Mouse (Mus musculus) erythroblast, embryonic 14.5 days (primary cell): ENCODE data around the gene Olfr1192-ps1. TPM values are rescaled to one million over a fixed set of nuclear protein-coding genes. Genes with fewer than 3 reads are reported as not detected.
"Not testable (repeated sequence)": the region's sequence is repeated elsewhere in the genome, so short reads cannot be mapped to it uniquely, and the experiment has no call there.

Experiments used
- H3K27me3 ChIP-seq: 2 replicates; pipeline ENCODE4 v1.6.1; 2012; ENCODE audit warnings: inconsistent platforms; ENCODE audit not compliant: control insufficient read depth
- H3K36me3 ChIP-seq: 2 replicates; pipeline ENCODE4 v1.6.1; 2012; ENCODE audit warnings: mild to moderate bottlenecking, inconsistent platforms; ENCODE audit not compliant: control insufficient read depth
- H3K4me1 ChIP-seq: 2 replicates; pipeline ENCODE4 v1.6.1; 2012; ENCODE audit warnings: inconsistent platforms; ENCODE audit not compliant: control insufficient read depth
- H3K4me3 ChIP-seq: replicated peaks from 2 replicates; pipeline ENCODE3; 2012; ENCODE audit warnings: moderate library complexity, mild to moderate bottlenecking, inconsistent platforms
- H3K9me3 ChIP-seq: 2 replicates; pipeline ENCODE4 v1.6.1; 2012; ENCODE audit warnings: low read length, inconsistent platforms, mixed read lengths; ENCODE audit not compliant: control insufficient read depth
- GATA1 ChIP-seq: IDR thresholded peaks from 2 replicates; pipeline ENCODE4 v1.6.1; 2012; ENCODE audit warnings: low read length, inconsistent platforms, mixed read lengths
- TAL1 ChIP-seq: IDR thresholded peaks from 3 replicates; pipeline ENCODE4 v1.6.1; 2012; ENCODE audit warnings: low read length, inconsistent platforms, mixed read lengths
- polyA plus RNA-seq: library from polyadenylated mRNA; stranded (reverse); fragments of >175 nt; gene quantifications from 2 replicates; pipeline ENCODE4 v1.2.3, GENCODE M21; 2012

The Olfr1192-ps1 gene
- polyA plus RNA-seq: not detected in 2 replicates

GRCm38 (mm10) chr2:88648209-88648608 is at the start of gene Olfr1192-ps1:
TSS of gene Olfr1192-ps1 (plus strand) at chr2:88648509.
- Histone ChIP-seq H3K4me3 (no peak within 1 kb of the TSS), H3K27me3 (no peaks in the 10 kb centered on the region), H3K4me1 (no peaks in the 10 kb centered on the region), H3K36me3 (no peaks in the 10 kb centered on the region), H3K9me3 (peaks cover under 1% of the 10 kb centered on the region; the same call in 1 of the 2 replicates)
- no peak for TF ChIP-seq TAL1
- no peak for TF ChIP-seq GATA1

DNA sequence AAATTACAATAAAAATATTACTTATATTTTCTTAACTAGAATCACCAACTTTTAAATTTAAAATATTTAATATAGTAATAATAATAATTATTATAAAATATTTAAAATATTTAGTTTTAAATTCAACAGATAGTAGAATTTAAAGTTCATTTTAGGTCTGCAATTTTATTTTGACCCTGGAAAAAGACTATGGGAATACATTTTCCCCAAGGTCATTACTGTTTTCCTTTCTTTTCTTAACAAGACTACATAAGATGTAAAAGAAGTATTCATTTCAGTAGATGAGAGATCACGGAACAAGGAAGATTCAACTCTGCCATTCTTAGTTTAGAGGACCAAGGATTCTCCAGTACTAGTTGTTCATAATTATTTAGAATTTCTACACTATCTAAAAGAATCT is 8.1 kb upstream of the Olfr1192-ps1 start, which contains the start of gene Olfr1191-ps1:
Gene Olfr1191-ps1, plus strand, starts transcription at position 301 of the 400 bp plus-strand sequence.
- not testable (repeated sequence) for H3K36me3 ChIP-seq, H3K27me3 ChIP-seq, H3K4me1 ChIP-seq, H3K4me3 ChIP-seq, H3K9me3 ChIP-seq

- not testable (repeated sequence) for H3K36me3 ChIP-seq, H3K4me3 ChIP-seq, H3K4me1 ChIP-seq, H3K27me3 ChIP-seq, H3K9me3 ChIP-seq
These were observed 27.0 kb downstream of the Olfr1192-ps1 start, which contains the start of gene Olfr1193 for GRCm38 (mm10) chr2:88675328-88675727. TSS of gene Olfr1193 (plus strand) at chr2:88675628.

DNA sequence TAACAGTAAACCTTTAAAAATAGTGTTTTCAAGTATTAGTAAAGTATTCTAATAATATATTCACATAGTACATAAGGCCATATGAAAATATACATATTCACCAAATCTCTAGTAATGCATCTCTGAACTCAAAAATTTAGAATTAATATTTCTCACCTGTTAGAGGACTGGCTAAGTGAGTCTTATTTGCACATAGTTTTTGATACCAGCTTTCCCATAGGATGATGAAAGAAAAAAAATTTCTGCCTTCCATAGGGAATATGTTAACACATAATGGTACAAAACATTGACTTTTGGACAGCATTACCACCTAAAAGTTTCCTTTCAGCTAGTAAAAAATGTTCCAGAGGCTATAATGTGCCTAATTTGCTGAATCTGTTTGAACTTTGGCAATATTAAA is 40.8 kb downstream of the Olfr1192-ps1 start, which contains the start of gene Olfr1195:
Gene Olfr1195, minus strand, starts transcription at position 101 of the 400 bp plus-strand sequence.
- H3K4me1 ChIP-seq: no peaks in the 10 kb centered on the region
- no peak within 1 kb of the TSS for H3K4me3 ChIP-seq
- no peaks in the 10 kb centered on the region for H3K36me3 ChIP-seq
- no peaks in the 10 kb centered on the region; the same call in 1 of the 2 replicates for H3K9me3 ChIP-seq
- no peaks in the 10 kb centered on the region for H3K27me3 ChIP-seq
- TF ChIP-seq TAL1: no peak
- TF ChIP-seq GATA1: no peak

- no peak for TF ChIP-seq TAL1
- TF ChIP-seq GATA1: no peak
- no peaks in the 10 kb centered on the region for H3K36me3 ChIP-seq
- no peaks in the 10 kb centered on the region for H3K4me1 ChIP-seq
- no peaks in the 10 kb centered on the region for H3K9me3 ChIP-seq
- no peaks in the 10 kb centered on the region for H3K27me3 ChIP-seq
- H3K4me3 ChIP-seq: no peak within 1 kb of the TSS
These were observed 56.2 kb downstream of the Olfr1192-ps1 start, which contains the start of gene Olfr1196 for GRCm38 (mm10) chr2:88704497-88704896. TSS of gene Olfr1196 (minus strand) at chr2:88704597.

Other genes starting within 250 kb of the Olfr1192-ps1 start
- not detected in 2 replicates for gene Olfr1179, start 242.1 kb upstream of the Olfr1192-ps1 start, polyA plus RNA-seq
- gene Olfr1180, start 229.4 kb upstream of the Olfr1192-ps1 start, polyA plus RNA-seq: not detected in 2 replicates
- gene Olfr1181, start 222.3 kb upstream of the Olfr1192-ps1 start, polyA plus RNA-seq: not detected in 2 replicates
- not detected in 2 replicates for gene Gm13757, start 199.4 kb upstream of the Olfr1192-ps1 start, polyA plus RNA-seq
- gene Olfr1183, start 193.6 kb upstream of the Olfr1192-ps1 start, polyA plus RNA-seq: not detected in 2 replicates
- gene Olfr1184, start 164.9 kb upstream of the Olfr1192-ps1 start, polyA plus RNA-seq: 0.01 TPM in 1 of 2 replicates, not detected in the other
- not detected in 2 replicates for gene Olfr1185-ps1, start 155.2 kb upstream of the Olfr1192-ps1 start, polyA plus RNA-seq
- gene Olfr1186, start 130.0 kb upstream of the Olfr1192-ps1 start, polyA plus RNA-seq: not detected in 2 replicates
- not detected in 2 replicates for gene Olfr1188, start 91.6 kb upstream of the Olfr1192-ps1 start, polyA plus RNA-seq
- not detected in 2 replicates for gene Olfr1189, start 62.1 kb upstream of the Olfr1192-ps1 start, polyA plus RNA-seq
- 0.01 TPM in 1 of 2 replicates, not detected in the other for gene Olfr1191-ps1, start 8.0 kb upstream of the Olfr1192-ps1 start, polyA plus RNA-seq
- gene Olfr1193, start 27.1 kb downstream of the Olfr1192-ps1 start, polyA plus RNA-seq: not detected in 2 replicates
- not detected in 2 replicates for gene Olfr1195, start 40.7 kb downstream of the Olfr1192-ps1 start, polyA plus RNA-seq
- gene Olfr1196, start 56.1 kb downstream of the Olfr1192-ps1 start, polyA plus RNA-seq: not detected in 2 replicates
- not detected in 2 replicates for gene Olfr1197, start 83.9 kb downstream of the Olfr1192-ps1 start, polyA plus RNA-seq
- gene Olfr1198, start 102.9 kb downstream of the Olfr1192-ps1 start, polyA plus RNA-seq: not detected in 2 replicates
- not detected in 2 replicates for gene Olfr1199, start 112.0 kb downstream of the Olfr1192-ps1 start, polyA plus RNA-seq
- not detected in 2 replicates for gene Olfr1200, start 122.0 kb downstream of the Olfr1192-ps1 start, polyA plus RNA-seq
- not detected in 2 replicates for gene Olfr1201, start 144.5 kb downstream of the Olfr1192-ps1 start, polyA plus RNA-seq
- not detected in 2 replicates for gene Olfr1202, start 166.0 kb downstream of the Olfr1192-ps1 start, polyA plus RNA-seq
- not detected in 2 replicates for gene Olfr1205, start 181.2 kb downstream of the Olfr1192-ps1 start, polyA plus RNA-seq
- gene Olfr1204, start 200.8 kb downstream of the Olfr1192-ps1 start, polyA plus RNA-seq: not detected in 2 replicates
- not detected in 2 replicates for gene Olfr1206, start 214.7 kb downstream of the Olfr1192-ps1 start, polyA plus RNA-seq